Mouse (Mus musculus) small intestine, adult 2 months (tissue): ENCODE data around the gene Nfkb1. TPM values are rescaled to one million over a fixed set of nuclear protein-coding genes. Genes with fewer than 3 reads are reported as not detected.
A peak's percentile ranks its signal among the peaks of the same experiment; 100 is the strongest.

ENCODE experiments used
- H3K27ac ChIP-seq: fragments of 200-500 bp; 2 replicates; pipeline ENCODE4 v1.5.1; 2012; ENCODE audit warnings: low read depth, low read length, control low read depth, inconsistent platforms; ENCODE audit not compliant: insufficient read depth
- H3K27me3 ChIP-seq: fragments of 200-500 bp; 2 replicates; pipeline ENCODE4 v1.6.1; 2012; ENCODE audit warnings: mild to moderate bottlenecking, moderate library complexity, low read length, inconsistent platforms; ENCODE audit not compliant: control insufficient read depth, insufficient read depth
- H3K36me3 ChIP-seq: fragments of 200-500 bp; 2 replicates; pipeline ENCODE4 v1.6.1; 2012; ENCODE audit warnings: mild to moderate bottlenecking, low read length, control low read depth, inconsistent platforms; ENCODE audit not compliant: control insufficient read depth, insufficient read depth
- H3K4me1 ChIP-seq: fragments of 200-500 bp; 2 replicates; pipeline ENCODE4 v1.6.1; 2012; ENCODE audit warnings: low read length, inconsistent platforms, mixed read lengths; ENCODE audit not compliant: control insufficient read depth, insufficient read depth, insufficient read length
- H3K4me3 ChIP-seq: fragments of 200-500 bp; 2 replicates; pipeline ENCODE4 v1.5.1; 2012; ENCODE audit warnings: low read depth, mild to moderate bottlenecking, control low read depth, inconsistent platforms, low read length, moderate library complexity
- CTCF ChIP-seq: fragments of 200-500 bp; IDR thresholded peaks from 2 replicates; pipeline ENCODE4 v1.5.1; 2012; ENCODE audit warnings: low read depth, mild to moderate bottlenecking, control low read depth, inconsistent platforms, low read length, moderate library complexity, mixed read lengths; ENCODE audit not compliant: insufficient replicate concordance, insufficient read length; ENCODE audit errors: extremely low read depth
- POLR2A ChIP-seq: fragments of 200-500 bp; IDR thresholded peaks from 2 replicates; pipeline ENCODE4 v1.6.1; 2012; ENCODE audit warnings: low read depth, mild to moderate bottlenecking, control low read depth, inconsistent platforms, low read length, moderate library complexity
- WGBS: fragments of 180-500 bp; shearing (Covaris S2); methylation state at CpG from one replicate; pipeline ENCODE4 v1.1.7; 2018; 5-methylcytosine and 5-hydroxymethylcytosine counted together
- polyA plus RNA-seq: library from polyadenylated mRNA; depleted of rRNA; stranded (reverse); fragments of >200 nt; gene quantifications from 2 replicates; pipeline ENCODE4 v1.2.3, GENCODE M21; 2012

Nfkb1 gene
- polyA plus RNA-seq, 1 experiment, result 94.2 TPM

- 88% methylated on average over 3 of the region's 3 CpGs for WGBS
- Histone ChIP-seq H3K27ac (no peak overlapping the region), H3K27me3 (no peaks in the 10 kb centered on the region), H3K4me3 (no peak overlapping the region), H3K4me1 (peaks cover 3% of the 10 kb centered on the region), H3K36me3 (peaks cover 55% of the 10 kb centered on the region)
- no peak for TF ChIP-seq POLR2A
- no peak for TF ChIP-seq CTCF
Observed at GRCm38 (mm10) chr3:135598355-135598754, 93.0 kb downstream of the Nfkb1 start.

- Histone ChIP-seq H3K4me3 (no peak overlapping the region), H3K36me3 (peaks cover 55% of the 10 kb centered on the region), H3K4me1 (peaks cover 3% of the 10 kb centered on the region), H3K27me3 (no peaks in the 10 kb centered on the region), H3K27ac (no peak overlapping the region)
- WGBS, result 76% methylated on average over 4 of the region's 4 CpGs
- TF ChIP-seq POLR2A (no peak), CTCF (no peak)
Observed at GRCm38 (mm10) chr3:135597014-135597413, 94.3 kb downstream of the Nfkb1 start.

- TF ChIP-seq POLR2A (no peak), CTCF (no peak)
- Histone ChIP-seq H3K27ac (0 out of 2 replicates have a peak overlapping the region, but pooled peaks have one; percentile 21), H3K4me1 (peaks cover 3% of the 10 kb centered on the region), H3K36me3 (peaks cover 61% of the 10 kb centered on the region), H3K4me3 (no peak overlapping the region), H3K27me3 (no peaks in the 10 kb centered on the region)
- 62% methylated on average over 21 of the region's 21 CpGs for WGBS
Observed at GRCm38 (mm10) chr3:135594238-135594917, 97.0 kb downstream of the Nfkb1 start.

- peaks cover 72% of the 10 kb centered on the region for H3K36me3 ChIP-seq
Observed at GRCm38 (mm10) chr3:135592011-135592410, 99.3 kb downstream of the Nfkb1 start.

GRCm38 (mm10) chr3:135591376-135591775, 100.0 kb downstream of the Nfkb1 start:
- H3K4me3 ChIP-seq, result no peak overlapping the region
- 59% methylated on average over 5 of the region's 5 CpGs for WGBS
- H3K36me3 ChIP-seq, result peaks cover 75% of the 10 kb centered on the region
- no peaks in the 10 kb centered on the region for H3K4me1 ChIP-seq
- H3K27me3 ChIP-seq, result no peaks in the 10 kb centered on the region
- H3K27ac ChIP-seq, result no peak overlapping the region
- TF ChIP-seq POLR2A (no peak), CTCF (no peak)

More at GRCm38 (mm10) chr3:135592011-135592410, 99.3 kb downstream of the Nfkb1 start:
- Histone ChIP-seq H3K27ac (no peak overlapping the region), H3K27me3 (no peaks in the 10 kb centered on the region), H3K4me3 (no peak overlapping the region), H3K4me1 (peaks cover 3% of the 10 kb centered on the region)
- no peak for TF ChIP-seq POLR2A
- TF ChIP-seq CTCF, result no peak
- 95% methylated on average over 4 of the region's 4 CpGs for WGBS

- WGBS, result 61% methylated on average over 4 of the region's 4 CpGs
- H3K4me3 ChIP-seq, result no peak overlapping the region
- H3K36me3 ChIP-seq, result peaks cover 76% of the 10 kb centered on the region
- H3K27me3 ChIP-seq, result no peaks in the 10 kb centered on the region
- no peaks in the 10 kb centered on the region for H3K4me1 ChIP-seq
- no peak overlapping the region for H3K27ac ChIP-seq
- TF ChIP-seq CTCF (no peak), POLR2A (no peak)
Observed at GRCm38 (mm10) chr3:135590471-135590870, 100.9 kb downstream of the Nfkb1 start.

GRCm38 (mm10) chr3:135586471-135586880, 104.9 kb downstream of the Nfkb1 start:
- no peaks in the 10 kb centered on the region for H3K27me3 ChIP-seq
- H3K4me1 ChIP-seq, result no peaks in the 10 kb centered on the region
- H3K4me3 ChIP-seq, result no peak overlapping the region
- 80% methylated on average over 4 of the region's 4 CpGs for WGBS
- no peak overlapping the region for H3K27ac ChIP-seq
- TF ChIP-seq POLR2A (no peak), CTCF (no peak)
- peaks cover 66% of the 10 kb centered on the region for H3K36me3 ChIP-seq
